Mouse (Mus musculus): Measurements from ENCODE around the gene Shc2.

DNA sequence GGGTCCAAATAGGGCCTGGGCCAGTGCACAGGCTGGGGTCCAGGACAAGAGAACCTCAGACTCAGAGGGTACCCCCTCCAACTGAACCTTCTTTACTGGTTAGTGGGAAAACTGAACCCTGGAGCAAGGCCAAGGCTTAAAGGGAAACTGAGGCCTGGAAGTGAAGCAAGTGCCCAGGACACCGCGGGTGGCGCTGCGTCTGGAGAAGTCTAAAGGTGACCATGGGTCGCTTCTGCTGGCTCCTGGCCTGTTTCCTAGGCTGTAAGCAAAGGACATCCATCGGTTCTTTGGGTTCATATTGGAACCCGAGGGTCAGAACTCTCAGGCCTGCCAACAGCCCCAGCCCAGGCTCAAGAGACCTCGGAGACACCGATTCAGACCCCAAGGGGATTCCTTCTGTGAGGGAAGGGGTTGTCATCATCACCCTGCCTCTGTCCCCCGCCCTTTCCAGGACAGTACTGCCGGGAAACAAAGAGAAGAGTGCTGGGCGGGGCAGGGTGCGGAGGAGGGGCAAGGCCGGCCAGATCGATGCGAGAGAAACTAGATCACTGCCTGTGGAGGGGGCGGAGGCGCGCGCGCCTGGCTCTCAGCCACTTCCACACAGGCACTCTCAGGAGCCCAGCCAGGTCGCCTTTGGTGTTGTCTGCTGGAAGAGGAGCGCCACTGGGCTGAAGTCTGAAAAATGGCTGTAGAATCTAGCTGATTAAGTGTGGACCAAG lies 927 bp upstream of the Shc2 start:
- no peak for TF ChIP-seq CTCF (IDR thresholded peaks at IDR 0.05; ENCODE audit: borderline replicate concordance, insufficient read depth, low read length)
- peak; percentile 58 for TF ChIP-seq POLR2A (IDR thresholded peaks at IDR 0.05; ENCODE audit: low read depth, low read length)

All from embryonic fibroblast, embryonic 13.5 days (primary cell).